In the genomic region with DNA sequence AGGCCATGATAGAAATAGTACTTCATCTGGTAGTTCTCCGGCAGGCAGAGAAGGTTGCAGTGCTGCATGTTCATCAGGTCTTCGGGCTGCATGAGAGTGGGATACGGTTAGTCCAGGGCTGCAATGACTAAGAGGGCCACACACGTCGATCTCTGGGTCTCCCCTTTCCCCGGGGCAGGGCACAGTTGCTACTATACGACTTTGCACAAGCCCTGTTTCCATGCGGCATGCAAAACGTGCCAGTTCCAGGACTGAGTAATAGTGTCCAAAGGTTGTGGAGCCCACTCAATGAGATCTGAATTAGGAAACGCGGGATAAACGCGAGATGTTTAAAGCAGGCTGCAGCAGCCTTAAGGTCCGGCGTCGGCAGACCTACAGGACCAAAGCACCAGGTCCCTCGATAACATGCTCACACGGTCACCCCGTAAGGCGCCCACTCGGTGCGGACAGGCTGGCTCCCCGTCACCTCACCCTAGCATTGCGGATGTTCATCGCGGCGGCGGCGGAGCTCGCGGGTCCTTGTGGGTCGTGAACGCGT, we compare ENCODE assay signal across 8 mouse cellular contexts. TPM values are rescaled to one million over a fixed set of nuclear protein-coding genes. Genes with fewer than 3 reads are reported as not detected.
DNase-seq lines count a peak whose midpoint lies in the region; ATAC-seq and TF ChIP-seq lines count a peak whose summit lies in the region.

No protein-coding gene starts in this region.

- peak overlapping the region; percentile 57 for H3K4me3 ChIP-seq in C2C12 (ENCODE audit: insufficient read depth, poor library complexity, severe bottlenecking)
- peak overlapping the region; percentile 91 for H3K4me3 ChIP-seq in embryonic fibroblast, embryonic 13.5 days (ENCODE audit: insufficient read depth, low read length)
- peak overlapping the region; percentile 62 for H3K4me3 ChIP-seq in limb, embryonic 10.5 days
- peak overlapping the region; percentile 54 for H3K4me3 ChIP-seq in neural tube, embryonic 14.5 days (ENCODE audit: low read depth, low read length)

- H3K9me3 ChIP-seq in limb, embryonic 10.5 days (replicated peaks): no peaks in the 10 kb centered on the region
- H3K9me3 ChIP-seq in neural tube, embryonic 14.5 days (ENCODE audit: control insufficient read depth, low read length): no peaks in the 10 kb centered on the region

- DNase-seq in heart, adult 11 months: peak; percentile 85
- no peak for DNase-seq in heart, postnatal 36 days
- peak; percentile 34 for DNase-seq in limb, embryonic 10.5 days (ENCODE audit: low spot score)
- no peak for DNase-seq in ovary, adult 18-20 months (ENCODE audit: low spot score)

- peak overlapping the region; percentile 53 for H3K27ac ChIP-seq in embryonic fibroblast, embryonic 13.5 days (ENCODE audit: insufficient read depth, low read length)
- peak overlapping the region; percentile 88 for H3K27ac ChIP-seq in limb, embryonic 10.5 days
- H3K27ac ChIP-seq in neural tube, embryonic 14.5 days (ENCODE audit: low read depth, low read length): peak overlapping the region; percentile 62; the same call in 1 of the 2 replicates

- WGBS in limb, embryonic 10.5 days: 19% methylated on average over 34 of the region's 34 CpGs
- WGBS in neural tube, embryonic 14.5 days: 17% methylated on average over 34 of the region's 34 CpGs

- no peak for TF ChIP-seq POLR2A in embryonic fibroblast, embryonic 13.5 days (IDR thresholded peaks at IDR 0.05; ENCODE audit: low read depth, low read length)

- peak overlapping the region; percentile 60 for H3K4me2 ChIP-seq in neural tube, embryonic 14.5 days (ENCODE audit: low read depth, low read length)

- peaks cover 26% of the 10 kb centered on the region for H3K79me2 ChIP-seq in C2C12 (ENCODE audit: control insufficient read depth, insufficient read depth)

- no peak for TF ChIP-seq CTCF in C2C12 (IDR thresholded peaks at IDR 0.05; ENCODE audit: control insufficient read depth, insufficient read depth, insufficient read length)
- no peak for TF ChIP-seq CTCF in embryonic fibroblast, embryonic 13.5 days (IDR thresholded peaks at IDR 0.05; ENCODE audit: borderline replicate concordance, insufficient read depth, low read length)

- H3K4me1 ChIP-seq in embryonic fibroblast, embryonic 13.5 days (ENCODE audit: control insufficient read depth, insufficient read depth, low read length): no peaks in the 10 kb centered on the region
- H3K4me1 ChIP-seq in limb, embryonic 10.5 days: 0 out of 2 replicates have a peak, but pooled peaks cover 4% of the 10 kb centered on the region
- no peaks in the 10 kb centered on the region for H3K4me1 ChIP-seq in neural tube, embryonic 14.5 days (ENCODE audit: control insufficient read depth, insufficient read depth, low read length)

- peaks cover 18% of the 10 kb centered on the region for H3K79me3 ChIP-seq in C2C12 (ENCODE audit: low read depth)

- H3K9ac ChIP-seq in neural tube, embryonic 14.5 days (replicated peaks; ENCODE audit: low read depth, low read length): peak overlapping the region; percentile 61

- ATAC-seq in neural tube, embryonic 14.5 days (ENCODE audit: low read depth): peak; percentile 47; the same call in 1 of the 2 replicates
- no peak for ATAC-seq in megakaryocyte-erythroid progenitor cell, adult 5-6 weeks (replicated peaks; ENCODE audit: low FRiP score, low TSS enrichment, poor library complexity, severe bottlenecking)

- H3K36me3 ChIP-seq in C2C12 (ENCODE audit: control insufficient read depth, insufficient read depth): peaks cover 25% of the 10 kb centered on the region
- H3K36me3 ChIP-seq in limb, embryonic 10.5 days: peaks cover 37% of the 10 kb centered on the region
- H3K36me3 ChIP-seq in neural tube, embryonic 14.5 days (ENCODE audit: control insufficient read depth, insufficient read depth, low read length): 0 out of 2 replicates have a peak, but pooled peaks cover 5% of the 10 kb centered on the region

- intact Hi-C loops in heart, postnatal 36 days (cut with DNase I): no loop called here

- peak overlapping the region; percentile 96 for H3ac ChIP-seq in C2C12 (ENCODE audit: control insufficient read depth, insufficient read length, low read depth)

- H3K27me3 ChIP-seq in C2C12 (ENCODE audit: control insufficient read depth, insufficient read depth, insufficient read length): no peaks in the 10 kb centered on the region
- peaks cover 47% of the 10 kb centered on the region for H3K27me3 ChIP-seq in limb, embryonic 10.5 days (ENCODE audit: low read depth, poor library complexity, severe bottlenecking)
- no peaks in the 10 kb centered on the region for H3K27me3 ChIP-seq in neural tube, embryonic 14.5 days (ENCODE audit: control insufficient read depth, insufficient read depth, low read length)

TF ChIP-seq in C2C12, 6 proteins besides CTCF, POLR2A, EP300 and RAD21:
- TF ChIP-seq USF1 (IDR thresholded peaks at IDR 0.05; ENCODE audit: low read depth) (no peak), MYOG (IDR thresholded peaks at IDR 0.05; ENCODE audit: control insufficient read depth, extremely low read depth, insufficient read length) (no peak)

RNA-seq across cellular contexts. Expression of gene Arhgap4, which starts 0.3 kb away (rescaled TPM):
- total RNA-seq in heart, postnatal 36 days (2021): 1 to 10 TPM; 1.2 to 1.5 TPM
- polyA plus RNA-seq in C2C12 (2012; fragmentation: generic; extraction: Trizol): 0.23 TPM
- 0.40 and 0.72 TPM in 2 replicates for polyA plus RNA-seq in embryonic fibroblast, embryonic 13.5 days (2011; ENCODE audit: insufficient read length, low read depth, missing spikeins)
- 1.7 and 2.4 TPM in 2 replicates for polyA plus RNA-seq in limb, embryonic 10.5 days (2016; fragmentation: Nextera tagmentation; extraction: Ambion mirVana)
- polyA plus RNA-seq in neural tube, embryonic 14.5 days (2014; fragmentation: Nextera tagmentation; extraction: Ambion mirVana): 3.3 and 3.8 TPM in 2 replicates
- 27.6 and 32.5 TPM in 2 replicates for total RNA-seq in megakaryocyte-erythroid progenitor cell, adult 5-6 weeks (2014; fragmentation: Nextera tagmentation)
- 13.7 and 20.1 TPM in 2 replicates for total RNA-seq in megakaryocyte-erythroid progenitor cell, adult 5-6 weeks (2017)

RNA-seq across cellular contexts. Expression of gene Naa10, which starts 0.4 kb away (rescaled TPM):
- 10 to 100 TPM; 58.2 to 61.4 TPM for total RNA-seq in heart, postnatal 36 days (2021)
- 165 TPM for polyA plus RNA-seq in C2C12 (2012; fragmentation: generic; extraction: Trizol)
- 42.7 and 45.4 TPM in 2 replicates for polyA plus RNA-seq in embryonic fibroblast, embryonic 13.5 days (2011; ENCODE audit: insufficient read length, low read depth, missing spikeins)
- 180 and 205 TPM in 2 replicates for polyA plus RNA-seq in limb, embryonic 10.5 days (2016; fragmentation: Nextera tagmentation; extraction: Ambion mirVana)
- 94.5 and 106 TPM in 2 replicates for polyA plus RNA-seq in neural tube, embryonic 14.5 days (2014; fragmentation: Nextera tagmentation; extraction: Ambion mirVana)
- 224 and 245 TPM in 2 replicates for total RNA-seq in megakaryocyte-erythroid progenitor cell, adult 5-6 weeks (2014; fragmentation: Nextera tagmentation)
- total RNA-seq in megakaryocyte-erythroid progenitor cell, adult 5-6 weeks (2017): 150 TPM in 2 replicates

RNA-seq across cellular contexts. Expression of gene Renbp, which starts 9.3 kb away (rescaled TPM):
- total RNA-seq in heart, postnatal 36 days (2021): 1 to 10 TPM; 5.4 to 6.7 TPM
- 73.2 TPM for polyA plus RNA-seq in C2C12 (2012; fragmentation: generic; extraction: Trizol)
- polyA plus RNA-seq in embryonic fibroblast, embryonic 13.5 days (2011; ENCODE audit: insufficient read length, low read depth, missing spikeins): 31.4 and 42.9 TPM in 2 replicates
- 11.2 and 13.7 TPM in 2 replicates for polyA plus RNA-seq in limb, embryonic 10.5 days (2016; fragmentation: Nextera tagmentation; extraction: Ambion mirVana)
- polyA plus RNA-seq in neural tube, embryonic 14.5 days (2014; fragmentation: Nextera tagmentation; extraction: Ambion mirVana): 6.5 and 7.9 TPM in 2 replicates
- total RNA-seq in megakaryocyte-erythroid progenitor cell, adult 5-6 weeks (2014; fragmentation: Nextera tagmentation): 3.3 and 7.6 TPM in 2 replicates
- 6.9 and 11.0 TPM in 2 replicates for total RNA-seq in megakaryocyte-erythroid progenitor cell, adult 5-6 weeks (2017)

RNA-seq across cellular contexts. Expression of gene L1cam, which starts 25.4 kb away (rescaled TPM):
- total RNA-seq in heart, postnatal 36 days (2021): 1 to 10 TPM; 2.8 to 4.5 TPM
- polyA plus RNA-seq in C2C12 (2012; fragmentation: generic; extraction: Trizol): 0.55 TPM
- polyA plus RNA-seq in embryonic fibroblast, embryonic 13.5 days (2011; ENCODE audit: insufficient read length, low read depth, missing spikeins): 0.27 and 1.3 TPM in 2 replicates
- polyA plus RNA-seq in limb, embryonic 10.5 days (2016; fragmentation: Nextera tagmentation; extraction: Ambion mirVana): 0.63 and 1.7 TPM in 2 replicates
- polyA plus RNA-seq in neural tube, embryonic 14.5 days (2014; fragmentation: Nextera tagmentation; extraction: Ambion mirVana): 107 and 136 TPM in 2 replicates
- not detected in 2 replicates for total RNA-seq in megakaryocyte-erythroid progenitor cell, adult 5-6 weeks (2014; fragmentation: Nextera tagmentation)
- 0.15 and 2.0 TPM in 2 replicates for total RNA-seq in megakaryocyte-erythroid progenitor cell, adult 5-6 weeks (2017)

RNA-seq across cellular contexts. Expression of gene Avpr2, which starts 29.5 kb away (rescaled TPM):
- not detected for total RNA-seq in heart, postnatal 36 days (2021)
- 0.02 TPM for polyA plus RNA-seq in C2C12 (2012; fragmentation: generic; extraction: Trizol)
- not detected in 2 replicates for polyA plus RNA-seq in embryonic fibroblast, embryonic 13.5 days (2011; ENCODE audit: insufficient read length, low read depth, missing spikeins)
- polyA plus RNA-seq in limb, embryonic 10.5 days (2016; fragmentation: Nextera tagmentation; extraction: Ambion mirVana): 0.10 TPM in 2 replicates
- polyA plus RNA-seq in neural tube, embryonic 14.5 days (2014; fragmentation: Nextera tagmentation; extraction: Ambion mirVana): 0.09 TPM in 1 of 2 replicates, not detected in the other
- total RNA-seq in megakaryocyte-erythroid progenitor cell, adult 5-6 weeks (2014; fragmentation: Nextera tagmentation): not detected in 2 replicates
- not detected in 2 replicates for total RNA-seq in megakaryocyte-erythroid progenitor cell, adult 5-6 weeks (2017)

Comparison
In these comparisons a context has a peak if more than half of its experiments do, and no peak if none do; other contexts are left out.
1. DNase-seq: peak in heart, adult 11 months (single experiment) and limb, embryonic 10.5 days (single experiment); none in heart, postnatal 36 days (0 of 2) and ovary, adult 18-20 months (single experiment).
2. Peak in every context shown above with its lines, with median percentiles within 50 percentile points of each other: H3K4me3 ChIP-seq and H3K27ac ChIP-seq.